Mouse (Mus musculus): ENCODE data around the gene Kcnf1. TPM values are rescaled to one million over a fixed set of nuclear protein-coding genes. Genes with fewer than 3 reads are reported as not detected.

Kcnf1 gene
- polyA plus RNA-seq, 1 experiment from 2014 or later = 0.33 TPM

- no peak overlapping the region; the same call in 1 of the 2 replicates for H3K4me3 ChIP-seq
Measured at GRCm38 (mm10) chr12:17184303-17184775, 7.7 kb upstream of the Kcnf1 start.

GRCm38 (mm10) chr12:17183788-17184187 lies 7.1 kb upstream of the Kcnf1 start:
- no peaks in the 10 kb centered on the region for H3K9me3 ChIP-seq (replicated peaks)
- peaks cover 6% of the 10 kb centered on the region for H3K27me3 ChIP-seq (ENCODE audit: low read depth, poor library complexity, severe bottlenecking)
- DNase-seq (ENCODE audit: low spot score) = no peak
- peaks cover 18% of the 10 kb centered on the region for H3K4me1 ChIP-seq
- no peaks in the 10 kb centered on the region for H3K36me3 ChIP-seq
- peak overlapping the region; percentile 69 for H3K27ac ChIP-seq (replicated peaks)
- 58% methylated on average over 10 of the region's 10 CpGs for WGBS
- H3K4me3 ChIP-seq = no peak overlapping the region

More at GRCm38 (mm10) chr12:17184303-17184775, 7.7 kb upstream of the Kcnf1 start:
- WGBS = 35% methylated on average over 7 of the region's 7 CpGs
- peak overlapping the region; percentile 69 for H3K27ac ChIP-seq (replicated peaks)
- H3K9me3 ChIP-seq (replicated peaks) = no peaks in the 10 kb centered on the region
- peaks cover under 1% of the 10 kb centered on the region; the same call in 1 of the 2 replicates for H3K27me3 ChIP-seq (ENCODE audit: low read depth, poor library complexity, severe bottlenecking)
- DNase-seq (ENCODE audit: low spot score) = peak; percentile 46
- peaks cover 18% of the 10 kb centered on the region for H3K4me1 ChIP-seq
- no peaks in the 10 kb centered on the region for H3K36me3 ChIP-seq

- under 1% methylated on average over 54 of the region's 54 CpGs for WGBS
- H3K36me3 ChIP-seq = no peaks in the 10 kb centered on the region
- peak; percentile 72 for DNase-seq (ENCODE audit: low spot score)
- H3K4me1 ChIP-seq = peaks cover 19% of the 10 kb centered on the region
- H3K4me3 ChIP-seq = peak overlapping the region; percentile 63
- H3K27me3 ChIP-seq (ENCODE audit: low read depth, poor library complexity, severe bottlenecking) = peaks cover 55% of the 10 kb centered on the region
- no peaks in the 10 kb centered on the region for H3K9me3 ChIP-seq (replicated peaks)
- H3K27ac ChIP-seq (replicated peaks) = peak overlapping the region; percentile 67
Measured at GRCm38 (mm10) chr12:17176041-17176756, 489 bp downstream of the Kcnf1 start.

GRCm38 (mm10) chr12:17175531-17175951 lies 1.1 kb downstream of the Kcnf1 start:
- Histone ChIP-seq H3K27ac (replicated peaks) (peak overlapping the region; percentile 67; the same call in 1 of the 2 replicates), H3K9me3 (replicated peaks) (no peaks in the 10 kb centered on the region), H3K36me3 (no peaks in the 10 kb centered on the region), H3K4me1 (peaks cover 19% of the 10 kb centered on the region), H3K4me3 (peak overlapping the region; percentile 63), H3K27me3 (ENCODE audit: low read depth, poor library complexity, severe bottlenecking) (peaks cover 55% of the 10 kb centered on the region)
- WGBS = 19% methylated on average over 25 of the region's 25 CpGs
- DNase-seq (ENCODE audit: low spot score) = peak; percentile 28

GRCm38 (mm10) chr12:17175124-17175523 lies 1.6 kb downstream of the Kcnf1 start:
- WGBS = 77% methylated on average over 20 of the region's 20 CpGs
- Histone ChIP-seq H3K4me3 (peak overlapping the region; percentile 63), H3K9me3 (replicated peaks) (no peaks in the 10 kb centered on the region), H3K27me3 (ENCODE audit: low read depth, poor library complexity, severe bottlenecking) (peaks cover 55% of the 10 kb centered on the region), H3K36me3 (no peaks in the 10 kb centered on the region), H3K4me1 (peaks cover 19% of the 10 kb centered on the region), H3K27ac (replicated peaks) (no peak overlapping the region)
- DNase-seq (ENCODE audit: low spot score) = no peak

- 78% methylated on average over 10 of the region's 10 CpGs for WGBS
- H3K27ac ChIP-seq (replicated peaks) = no peak overlapping the region
- H3K4me1 ChIP-seq = peaks cover 19% of the 10 kb centered on the region
- no peak for DNase-seq (ENCODE audit: low spot score)
- H3K4me3 ChIP-seq = no peak overlapping the region
- no peaks in the 10 kb centered on the region for H3K9me3 ChIP-seq (replicated peaks)
- H3K27me3 ChIP-seq (ENCODE audit: low read depth, poor library complexity, severe bottlenecking) = peaks cover 54% of the 10 kb centered on the region
- no peaks in the 10 kb centered on the region for H3K36me3 ChIP-seq
Measured at GRCm38 (mm10) chr12:17174134-17174893, 2.4 kb downstream of the Kcnf1 start.

GRCm38 (mm10) chr12:17170406-17170805 lies 6.3 kb downstream of the Kcnf1 start:
- WGBS = 90% methylated on average over 10 of the region's 10 CpGs
- no peak for DNase-seq (ENCODE audit: low spot score)
- Histone ChIP-seq H3K9me3 (replicated peaks) (no peaks in the 10 kb centered on the region), H3K4me3 (no peak overlapping the region), H3K36me3 (no peaks in the 10 kb centered on the region), H3K27ac (replicated peaks) (no peak overlapping the region), H3K27me3 (ENCODE audit: low read depth, poor library complexity, severe bottlenecking) (peaks cover 23% of the 10 kb centered on the region), H3K4me1 (peaks cover 3% of the 10 kb centered on the region)

- H3K27ac ChIP-seq (replicated peaks) = no peak overlapping the region
- no peaks in the 10 kb centered on the region for H3K4me1 ChIP-seq
- no peak for DNase-seq (ENCODE audit: low spot score)
- no peaks in the 10 kb centered on the region for H3K27me3 ChIP-seq (ENCODE audit: low read depth, poor library complexity, severe bottlenecking)
- no peaks in the 10 kb centered on the region for H3K36me3 ChIP-seq
- 96% methylated on average over 2 of the region's 2 CpGs for WGBS
- H3K9me3 ChIP-seq (replicated peaks) = no peaks in the 10 kb centered on the region
- H3K4me3 ChIP-seq = no peak overlapping the region
Measured at GRCm38 (mm10) chr12:17166116-17166515, 10.6 kb downstream of the Kcnf1 start.

- no peak overlapping the region for H3K27ac ChIP-seq (replicated peaks)
- no peaks in the 10 kb centered on the region for H3K9me3 ChIP-seq (replicated peaks)
- WGBS = 88% methylated on average over 3 of the region's 3 CpGs
Measured at GRCm38 (mm10) chr12:17163996-17164395, 12.7 kb downstream of the Kcnf1 start.

GRCm38 (mm10) chr12:17159549-17159948 lies 17.1 kb downstream of the Kcnf1 start:
- Histone ChIP-seq H3K9me3 (replicated peaks) (no peaks in the 10 kb centered on the region), H3K4me3 (no peak overlapping the region), H3K36me3 (no peaks in the 10 kb centered on the region), H3K4me1 (0 out of 2 replicates have a peak, but pooled peaks cover 3% of the 10 kb centered on the region), H3K27me3 (ENCODE audit: low read depth, poor library complexity, severe bottlenecking) (no peaks in the 10 kb centered on the region), H3K27ac (replicated peaks) (no peak overlapping the region)
- 91% methylated on average over 7 of the region's 7 CpGs for WGBS
- no peak for DNase-seq (ENCODE audit: low spot score)

More at GRCm38 (mm10) chr12:17163996-17164395, 12.7 kb downstream of the Kcnf1 start:
- no peaks in the 10 kb centered on the region for H3K4me1 ChIP-seq
- DNase-seq (ENCODE audit: low spot score) = no peak
- H3K36me3 ChIP-seq = no peaks in the 10 kb centered on the region
- no peaks in the 10 kb centered on the region for H3K27me3 ChIP-seq (ENCODE audit: low read depth, poor library complexity, severe bottlenecking)
- no peak overlapping the region for H3K4me3 ChIP-seq

GRCm38 (mm10) chr12:17157558-17157957 lies 19.1 kb downstream of the Kcnf1 start:
- Histone ChIP-seq H3K4me3 (no peak overlapping the region), H3K27me3 (ENCODE audit: low read depth, poor library complexity, severe bottlenecking) (no peaks in the 10 kb centered on the region), H3K9me3 (replicated peaks) (no peaks in the 10 kb centered on the region), H3K27ac (replicated peaks) (no peak overlapping the region), H3K4me1 (peaks cover 12% of the 10 kb centered on the region), H3K36me3 (no peaks in the 10 kb centered on the region)
- 94% methylated on average over 15 of the region's 15 CpGs for WGBS
- DNase-seq (ENCODE audit: low spot score) = no peak

- DNase-seq (ENCODE audit: low spot score) = no peak
Measured at GRCm38 (mm10) chr12:17155781-17156180, 20.9 kb downstream of the Kcnf1 start.

GRCm38 (mm10) chr12:17152840-17153239 lies 23.8 kb downstream of the Kcnf1 start:
- Histone ChIP-seq H3K36me3 (no peaks in the 10 kb centered on the region), H3K4me1 (peaks cover 12% of the 10 kb centered on the region), H3K27me3 (ENCODE audit: low read depth, poor library complexity, severe bottlenecking) (no peaks in the 10 kb centered on the region), H3K27ac (replicated peaks) (no peak overlapping the region), H3K9me3 (replicated peaks) (no peaks in the 10 kb centered on the region), H3K4me3 (no peak overlapping the region)
- 78% methylated on average over 7 of the region's 7 CpGs for WGBS
- no peak for DNase-seq (ENCODE audit: low spot score)

More at GRCm38 (mm10) chr12:17155781-17156180, 20.9 kb downstream of the Kcnf1 start:
- Histone ChIP-seq H3K4me1 (peaks cover 12% of the 10 kb centered on the region), H3K27ac (replicated peaks) (no peak overlapping the region), H3K4me3 (no peak overlapping the region), H3K27me3 (ENCODE audit: low read depth, poor library complexity, severe bottlenecking) (no peaks in the 10 kb centered on the region), H3K9me3 (replicated peaks) (no peaks in the 10 kb centered on the region), H3K36me3 (no peaks in the 10 kb centered on the region)
- WGBS = 79% methylated on average over 1 of the region's 1 CpGs

Data from midbrain, embryonic 10.5 days (tissue).